Comparison of ENCODE assay signal across 8 mouse cellular contexts in genomic region chrX:11621045-11621763, GRCm38 (mm10).
DNase-seq lines count a peak whose midpoint lies in the region; ATAC-seq lines count a peak whose summit lies in the region.

No protein-coding gene starts in this region.

- no peak for DNase-seq in frontal cortex, postnatal 25 days (ENCODE audit: low spot score in 2 of 2)
- peak; percentile 79 for DNase-seq in brain, adult 2 months (ENCODE audit: low read depth, low spot score)
- DNase-seq in heart, adult 8-10 months (ENCODE audit: low spot score), result peak; percentile 30
- DNase-seq in kidney, postnatal 10 days, result peak; percentile 76
- DNase-seq in lung, postnatal 36 days, result peak; percentile 56
- DNase-seq in testis, postnatal 10 days (ENCODE audit: low spot score), result peak; percentile 66
- DNase-seq in spleen, postnatal 14 days (ENCODE audit: low spot score in 2 of 2), result no peak

- peak; percentile 90 for ATAC-seq in frontal cortex, adult (ENCODE audit: low TSS enrichment)

Comparison
In these comparisons a context has a peak if more than half of its experiments do, and no peak if none do; other contexts are left out.
1. DNase-seq: peak in brain, adult 2 months (single experiment), heart, adult 8-10 months (single experiment), kidney, postnatal 10 days (single experiment), lung, postnatal 36 days (single experiment) and testis, postnatal 10 days (single experiment); none in frontal cortex, postnatal 25 days (0 of 2) and spleen, postnatal 14 days (0 of 2).